Mouse (Mus musculus): Measurements from ENCODE around the gene Lgmn. TPM values are rescaled to one million over a fixed set of nuclear protein-coding genes. Genes with fewer than 3 reads are reported as not detected.

The Lgmn gene
- polyA plus RNA-seq, 1 experiment = 70.2 TPM

DNA sequence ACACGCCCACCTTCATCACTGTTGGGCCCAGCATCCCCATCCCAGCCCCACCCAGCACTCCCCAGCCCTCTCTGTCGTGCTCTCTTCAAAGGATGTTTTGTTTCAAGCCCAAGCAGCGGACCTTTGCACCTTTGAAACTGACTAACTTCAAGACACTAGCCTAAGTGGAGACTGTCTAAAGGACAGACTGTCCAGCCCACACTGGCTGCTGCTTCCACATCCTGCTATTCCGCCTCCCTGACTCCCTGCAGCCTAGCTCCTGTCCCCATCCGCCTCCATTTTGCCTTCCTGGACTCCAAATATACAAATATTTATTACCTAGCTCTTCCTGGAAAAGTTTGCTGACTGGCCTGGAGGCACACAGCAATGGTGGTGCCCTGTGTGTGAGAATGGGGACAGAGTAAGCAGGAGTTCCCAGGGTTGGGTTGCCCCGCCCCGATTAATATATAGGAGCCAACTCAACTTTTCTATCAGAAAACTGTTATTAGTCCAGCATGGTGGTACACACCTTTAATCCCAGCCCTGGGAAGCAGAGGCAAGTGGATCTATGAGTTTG is 22.6 kb downstream of the Lgmn start:
- H3K27ac ChIP-seq (ENCODE audit: insufficient read depth, low read depth, low read length) = no peak overlapping the region
- no peak for TF ChIP-seq CTCF (IDR thresholded peaks at IDR 0.05; ENCODE audit: extremely low read depth, insufficient read length, insufficient replicate concordance, low read depth, low read length)
- no peak for TF ChIP-seq POLR2A (IDR thresholded peaks at IDR 0.05; ENCODE audit: low read depth, low read length)
- H3K36me3 ChIP-seq (ENCODE audit: control insufficient read depth, insufficient read depth, low read length) = peaks cover 4% of the 10 kb centered on the region
- no peaks in the 10 kb centered on the region for H3K27me3 ChIP-seq (ENCODE audit: control insufficient read depth, insufficient read depth, low read length)
- no peak overlapping the region for H3K4me3 ChIP-seq (ENCODE audit: low read depth, low read length)
- WGBS = 69% methylated on average over 7 of the region's 7 CpGs
- H3K4me1 ChIP-seq (ENCODE audit: control insufficient read depth, insufficient read depth, insufficient read length, low read length) = peaks cover 8% of the 10 kb centered on the region; the same call in 1 of the 2 replicates

DNA sequence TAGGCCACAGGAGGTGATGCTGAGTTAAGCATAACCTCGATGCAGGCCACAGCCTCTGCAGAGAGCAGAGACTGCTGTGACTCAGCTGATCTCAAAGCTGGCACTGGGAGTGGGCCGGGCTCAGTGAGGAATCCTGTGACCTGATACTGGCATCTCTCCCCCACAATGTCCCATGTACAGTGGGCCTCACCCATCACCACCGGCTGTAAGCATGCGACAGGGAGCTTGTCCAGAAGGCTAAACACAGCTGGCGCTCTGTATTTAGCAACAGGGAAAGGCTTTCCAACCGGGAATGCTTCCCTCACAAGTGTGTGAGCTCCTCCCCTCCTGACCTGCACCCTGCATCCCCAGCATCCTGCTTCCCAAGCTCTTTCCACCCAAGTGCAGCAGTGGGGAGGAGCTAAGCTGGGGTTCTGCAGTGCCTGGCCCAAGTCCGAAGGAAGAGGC is 23.2 kb downstream of the Lgmn start:
- H3K36me3 ChIP-seq (ENCODE audit: control insufficient read depth, insufficient read depth, low read length) = peaks cover 3% of the 10 kb centered on the region; the same call in 1 of the 2 replicates
- peaks cover 8% of the 10 kb centered on the region; the same call in 1 of the 2 replicates for H3K4me1 ChIP-seq (ENCODE audit: control insufficient read depth, insufficient read depth, insufficient read length, low read length)
- H3K4me3 ChIP-seq (ENCODE audit: low read depth, low read length) = no peak overlapping the region
- TF ChIP-seq CTCF (IDR thresholded peaks at IDR 0.05; ENCODE audit: extremely low read depth, insufficient read length, insufficient replicate concordance, low read depth, low read length) (no peak), POLR2A (IDR thresholded peaks at IDR 0.05; ENCODE audit: low read depth, low read length) (no peak)
- no peaks in the 10 kb centered on the region for H3K27me3 ChIP-seq (ENCODE audit: control insufficient read depth, insufficient read depth, low read length)
- no peak overlapping the region for H3K27ac ChIP-seq (ENCODE audit: insufficient read depth, low read depth, low read length)
- 55% methylated on average over 7 of the region's 7 CpGs for WGBS

DNA sequence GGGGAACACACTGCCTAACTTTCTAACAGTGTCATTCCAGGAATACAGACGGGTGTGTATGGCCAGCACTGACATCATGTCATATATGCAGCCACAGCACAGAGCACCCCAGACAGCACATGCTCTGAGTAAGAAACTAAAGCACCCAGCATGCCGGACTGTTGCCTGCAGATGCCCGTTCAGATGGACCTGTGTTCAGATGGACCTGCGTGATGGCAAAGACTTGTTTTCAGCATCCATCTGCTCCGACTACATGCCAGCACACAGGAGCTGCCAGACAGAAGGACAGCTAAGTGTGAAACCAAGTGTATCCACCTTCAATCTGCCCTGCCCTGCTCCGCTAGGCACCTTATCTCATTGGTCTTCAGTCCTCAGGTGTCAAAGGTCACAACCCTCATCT is 24.9 kb downstream of the Lgmn start:
- Histone ChIP-seq H3K27me3 (ENCODE audit: control insufficient read depth, insufficient read depth, low read length) (no peaks in the 10 kb centered on the region), H3K4me1 (ENCODE audit: control insufficient read depth, insufficient read depth, insufficient read length, low read length) (peaks cover 4% of the 10 kb centered on the region; the same call in 1 of the 2 replicates), H3K27ac (ENCODE audit: insufficient read depth, low read depth, low read length) (no peak overlapping the region), H3K4me3 (ENCODE audit: low read depth, low read length) (no peak overlapping the region), H3K36me3 (ENCODE audit: control insufficient read depth, insufficient read depth, low read length) (peaks cover 3% of the 10 kb centered on the region; the same call in 1 of the 2 replicates)
- no peak for TF ChIP-seq CTCF (IDR thresholded peaks at IDR 0.05; ENCODE audit: extremely low read depth, insufficient read length, insufficient replicate concordance, low read depth, low read length)
- TF ChIP-seq POLR2A (IDR thresholded peaks at IDR 0.05; ENCODE audit: low read depth, low read length) = no peak
- WGBS = 78% methylated on average over 6 of the region's 6 CpGs

DNA sequence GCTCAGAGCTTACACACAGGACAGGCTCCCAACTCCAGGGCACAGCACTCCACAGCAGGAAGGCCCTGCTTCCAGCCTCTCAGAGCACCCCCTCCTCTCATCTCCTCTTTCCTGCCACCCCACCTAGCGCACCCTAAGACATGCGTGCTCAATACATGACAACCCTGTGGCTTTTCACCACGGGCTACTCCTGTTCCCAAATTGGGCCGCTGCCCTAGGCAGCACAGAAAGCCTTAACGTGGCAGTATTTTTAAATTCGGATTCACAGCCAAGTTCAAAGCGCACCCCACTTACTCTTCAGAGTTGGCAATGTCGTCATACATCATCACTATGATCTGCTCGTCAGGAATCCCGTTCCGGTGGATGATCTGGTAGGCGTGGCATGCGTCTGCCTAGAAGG is 26.4 kb downstream of the Lgmn start:
- H3K27ac ChIP-seq (ENCODE audit: insufficient read depth, low read depth, low read length) = no peak overlapping the region
- 93% methylated on average over 13 of the region's 13 CpGs for WGBS
- TF ChIP-seq POLR2A (IDR thresholded peaks at IDR 0.05; ENCODE audit: low read depth, low read length) (no peak), CTCF (IDR thresholded peaks at IDR 0.05; ENCODE audit: extremely low read depth, insufficient read length, insufficient replicate concordance, low read depth, low read length) (no peak)
- no peaks in the 10 kb centered on the region for H3K27me3 ChIP-seq (ENCODE audit: control insufficient read depth, insufficient read depth, low read length)
- H3K4me3 ChIP-seq (ENCODE audit: low read depth, low read length) = no peak overlapping the region
- H3K36me3 ChIP-seq (ENCODE audit: control insufficient read depth, insufficient read depth, low read length) = peaks cover 3% of the 10 kb centered on the region; the same call in 1 of the 2 replicates
- peaks cover 2% of the 10 kb centered on the region; the same call in 1 of the 2 replicates for H3K4me1 ChIP-seq (ENCODE audit: control insufficient read depth, insufficient read depth, insufficient read length, low read length)

DNA sequence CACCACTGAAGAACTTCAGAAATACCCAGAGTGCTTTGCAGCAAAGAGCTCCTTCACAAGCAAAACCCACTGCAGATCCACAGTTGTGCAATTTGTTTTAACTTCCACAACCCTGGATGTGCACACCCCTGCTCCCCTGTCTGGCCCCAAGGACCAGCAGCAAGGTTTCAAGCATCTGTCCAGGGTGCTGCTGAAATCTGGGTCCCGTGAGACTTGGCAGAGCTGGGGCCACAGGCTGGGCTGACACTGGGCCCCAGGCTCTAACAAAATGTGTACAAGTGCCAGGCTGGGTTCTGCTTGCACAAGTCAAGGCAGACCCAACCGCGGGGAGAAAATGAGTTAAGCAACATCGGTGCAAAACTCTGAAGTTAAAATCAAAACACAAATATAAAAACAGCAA is 41.0 kb downstream of the Lgmn start:
- WGBS = 88% methylated on average over 4 of the region's 4 CpGs
- Histone ChIP-seq H3K4me3 (ENCODE audit: low read depth, low read length) (no peak overlapping the region), H3K36me3 (ENCODE audit: control insufficient read depth, insufficient read depth, low read length) (peaks cover 14% of the 10 kb centered on the region), H3K27me3 (ENCODE audit: control insufficient read depth, insufficient read depth, low read length) (no peaks in the 10 kb centered on the region), H3K27ac (ENCODE audit: insufficient read depth, low read depth, low read length) (no peak overlapping the region), H3K4me1 (ENCODE audit: control insufficient read depth, insufficient read depth, insufficient read length, low read length) (no peaks in the 10 kb centered on the region)
- no peak for TF ChIP-seq CTCF (IDR thresholded peaks at IDR 0.05; ENCODE audit: extremely low read depth, insufficient read length, insufficient replicate concordance, low read depth, low read length)
- TF ChIP-seq POLR2A (IDR thresholded peaks at IDR 0.05; ENCODE audit: low read depth, low read length) = no peak

DNA sequence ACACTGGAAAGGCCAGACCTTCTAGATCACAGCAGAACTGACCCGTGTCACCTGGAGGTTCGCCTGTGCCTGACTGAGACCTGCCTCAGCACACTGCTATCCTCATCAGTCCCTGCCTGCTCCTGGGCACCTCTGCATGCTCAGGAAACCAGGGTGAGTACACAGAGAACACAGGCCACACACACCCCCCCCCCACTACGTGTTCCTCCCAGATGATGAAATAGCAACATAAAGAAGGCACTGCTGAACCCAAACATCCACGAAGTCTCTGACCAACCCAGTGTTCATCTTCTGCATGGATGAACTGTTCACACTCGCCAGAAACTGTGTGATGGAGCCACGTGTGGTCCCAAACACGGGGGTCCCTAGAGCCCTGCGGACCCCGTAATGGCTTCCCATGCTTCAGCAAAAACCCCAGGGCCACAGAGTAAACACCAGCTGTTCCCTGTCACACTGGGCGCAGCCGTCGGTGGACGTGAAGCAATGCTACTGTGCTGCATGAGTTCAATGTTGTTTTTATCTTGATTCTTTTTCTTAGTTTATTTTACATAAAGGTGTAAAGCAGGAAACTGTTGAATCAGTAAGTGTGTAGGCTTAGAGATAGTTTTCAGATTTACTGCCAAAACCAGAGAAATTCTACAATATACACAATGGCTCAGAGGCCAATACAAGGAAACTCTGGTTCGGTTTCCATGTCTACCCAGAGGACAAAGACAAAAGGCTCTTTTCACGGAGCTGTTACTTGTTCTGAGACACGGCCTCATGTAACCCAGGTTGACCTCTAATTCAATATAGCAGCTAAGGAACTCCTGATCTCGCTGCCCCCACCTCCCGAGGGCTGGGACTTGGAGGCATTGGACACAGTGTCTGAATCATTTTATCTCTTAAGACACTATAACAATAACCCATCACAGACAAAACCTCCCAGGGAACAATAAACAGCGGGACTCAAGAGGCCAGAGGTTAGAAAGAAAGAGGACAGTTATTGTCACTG is 43.3 kb downstream of the Lgmn start:
- TF ChIP-seq CTCF (IDR thresholded peaks at IDR 0.05; ENCODE audit: extremely low read depth, insufficient read length, insufficient replicate concordance, low read depth, low read length) (no peak), POLR2A (IDR thresholded peaks at IDR 0.05; ENCODE audit: low read depth, low read length) (no peak)
- Histone ChIP-seq H3K36me3 (ENCODE audit: control insufficient read depth, insufficient read depth, low read length) (peaks cover 14% of the 10 kb centered on the region), H3K4me3 (ENCODE audit: low read depth, low read length) (no peak overlapping the region), H3K27me3 (ENCODE audit: control insufficient read depth, insufficient read depth, low read length) (no peaks in the 10 kb centered on the region), H3K27ac (ENCODE audit: insufficient read depth, low read depth, low read length) (no peak overlapping the region), H3K4me1 (ENCODE audit: control insufficient read depth, insufficient read depth, insufficient read length, low read length) (no peaks in the 10 kb centered on the region)
- 66% methylated on average over 19 of the region's 19 CpGs for WGBS

DNA sequence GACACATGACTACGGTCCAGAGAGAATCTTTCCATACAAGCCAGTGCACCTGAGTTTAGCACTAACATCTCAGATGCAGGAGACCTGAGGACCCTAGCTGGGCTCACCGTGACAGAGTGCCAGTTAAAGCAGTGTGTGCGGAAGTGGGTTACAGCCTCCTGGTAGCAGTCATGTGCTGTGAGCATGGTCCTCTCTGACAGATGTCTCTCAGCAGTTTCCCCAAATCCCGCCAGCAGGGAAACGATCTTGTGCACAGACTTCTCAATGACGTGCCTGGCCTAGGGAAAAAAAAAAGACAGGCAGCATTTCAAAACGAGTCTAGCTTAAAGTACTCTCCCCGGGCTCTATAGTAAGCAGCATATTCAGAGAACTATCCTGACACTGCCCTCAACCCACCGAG is 44.1 kb downstream of the Lgmn start:
- Histone ChIP-seq H3K27ac (ENCODE audit: insufficient read depth, low read depth, low read length) (no peak overlapping the region), H3K27me3 (ENCODE audit: control insufficient read depth, insufficient read depth, low read length) (no peaks in the 10 kb centered on the region), H3K4me1 (ENCODE audit: control insufficient read depth, insufficient read depth, insufficient read length, low read length) (no peaks in the 10 kb centered on the region), H3K36me3 (ENCODE audit: control insufficient read depth, insufficient read depth, low read length) (peaks cover 14% of the 10 kb centered on the region), H3K4me3 (ENCODE audit: low read depth, low read length) (no peak overlapping the region)
- TF ChIP-seq CTCF (IDR thresholded peaks at IDR 0.05; ENCODE audit: extremely low read depth, insufficient read length, insufficient replicate concordance, low read depth, low read length) = no peak
- no peak for TF ChIP-seq POLR2A (IDR thresholded peaks at IDR 0.05; ENCODE audit: low read depth, low read length)
- 75% methylated on average over 9 of the region's 9 CpGs for WGBS
